ENCODE assay signal across 8 mouse cellular contexts in the genomic region with DNA sequence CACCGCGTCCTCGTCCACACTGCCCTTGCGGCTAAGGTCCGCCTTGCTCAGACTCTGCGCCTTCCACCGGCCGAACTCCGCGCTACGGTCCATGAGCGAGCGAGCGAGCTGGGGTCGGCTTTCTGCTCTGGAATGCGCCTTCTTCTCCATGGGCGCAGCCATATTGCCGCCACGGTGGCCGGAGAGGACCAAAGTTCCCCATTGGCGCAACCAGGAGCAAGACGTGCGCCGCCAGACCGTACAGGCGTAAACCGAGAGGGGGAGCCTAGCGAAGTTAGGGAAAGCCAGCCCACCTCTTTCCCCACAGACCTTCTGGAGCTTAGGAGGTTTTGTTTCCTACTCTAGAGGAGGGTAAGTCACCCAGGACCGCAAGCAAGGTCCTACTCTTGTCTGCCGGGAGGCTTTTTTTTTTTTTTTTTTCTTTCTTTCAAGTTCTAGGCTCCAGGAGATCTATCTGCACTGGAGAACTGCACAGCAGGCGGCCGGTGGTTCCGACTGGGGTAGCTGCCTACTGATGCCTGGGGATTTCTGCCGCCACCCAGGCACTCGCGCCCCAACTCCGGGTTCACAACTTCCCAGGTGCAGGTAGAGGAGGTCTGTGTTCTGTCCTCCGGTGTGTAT. TPM values are rescaled to one million over a fixed set of nuclear protein-coding genes. Genes with fewer than 3 reads are reported as not detected.
DNase-seq lines count a peak whose midpoint lies in the region; ATAC-seq lines count a peak whose summit lies in the region.

A gene (minus strand): TSS at position 171 of the 621 bp plus-strand sequence.

- H3K4me3 ChIP-seq in lung, embryonic 16.5 days (ENCODE audit: low read length) = peak within 1 kb of the TSS; percentile 93

- peak within 1 kb of the TSS; percentile 93 for H3K9ac ChIP-seq in lung, embryonic 16.5 days (ENCODE audit: low read length)

- peaks cover 8% of the 10 kb centered on the region for H3K4me1 ChIP-seq in lung, embryonic 16.5 days (replicated peaks; ENCODE audit: control insufficient read depth, insufficient read depth, low read length)

- ATAC-seq in hematopoietic stem cell, adult 5-6 weeks (replicated peaks in 1 of 2; ENCODE audit: insufficient read depth in 1 of 2, low FRiP score in 2 of 2, low TSS enrichment in 1 of 2, low read depth in 1 of 2, poor library complexity in 2 of 2, severe bottlenecking in 2 of 2) = peak; percentile 93 to 96
- peak; percentile 98 for ATAC-seq in lung, embryonic 16.5 days (ENCODE audit: low read depth)

- peak; percentile 91 for DNase-seq in MEL-GATA-1-ER (ENCODE audit: extremely low read depth, low read depth)
- DNase-seq in cerebellum, adult 8-10 months = peak; percentile 99
- peak; percentile 96 for DNase-seq in forelimb bud, embryonic 11.5 days (ENCODE audit: low read depth, low spot score)
- peak; percentile 94 for DNase-seq in layer of hippocampus, adult 9-10 months (ENCODE audit: low spot score)
- peak; percentile 99 for DNase-seq in ovary, postnatal 10 days (ENCODE audit: low spot score)
- peak; percentile 94 to 96 for DNase-seq in thymus, postnatal 10 days (ENCODE audit: low spot score in 2 of 2)

- no peaks in the 10 kb centered on the region for H3K9me3 ChIP-seq in lung, embryonic 16.5 days (ENCODE audit: control insufficient read depth, low read length)

- peaks cover 9% of the 10 kb centered on the region for H3K36me3 ChIP-seq in lung, embryonic 16.5 days (ENCODE audit: control insufficient read depth, insufficient read depth, low read length)

- peak within 1 kb of the TSS; percentile 96 for H3K27ac ChIP-seq in lung, embryonic 16.5 days (ENCODE audit: low read length)

- H3K27me3 ChIP-seq in lung, embryonic 16.5 days (ENCODE audit: control insufficient read depth, insufficient read depth, low read depth, low read length) = no peaks in the 10 kb centered on the region

- peak within 1 kb of the TSS; percentile 66 for H3K4me2 ChIP-seq in lung, embryonic 16.5 days (ENCODE audit: low read depth, low read length)

- WGBS in lung, embryonic 16.5 days = under 1% methylated on average over 38 of the region's 38 CpGs

RNA-seq across cellular contexts. Expression of the gene that starts here (rescaled TPM):
- total RNA-seq in hematopoietic stem cell, adult 5-6 weeks (2017) = 5.4 and 6.7 TPM in 2 replicates
- 12.4 and 16.2 TPM in 2 replicates for polyA plus RNA-seq in lung, embryonic 16.5 days (2015; fragmentation: Nextera tagmentation; extraction: Ambion mirVana)

Comparison
In these comparisons a context has a peak if more than half of its experiments do, and no peak if none do; other contexts are left out.
1. Peak in every context shown above with its lines: DNase-seq, ATAC-seq, H3K4me3 ChIP-seq and H3K27ac ChIP-seq.